Mouse (Mus musculus) hematopoietic multipotent progenitor cell, adult 10-12 weeks (in vitro differentiated cells): ENCODE measurements around the gene Taf11. TPM values are rescaled to one million over a fixed set of nuclear protein-coding genes. Genes with fewer than 3 reads are reported as not detected.

Source experiments
- polyA plus RNA-seq: library from polyadenylated mRNA; stranded (reverse); fragments of >175 nt; gene quantifications from 2 replicates; pipeline ENCODE4 v1.2.3, GENCODE M21; 2012; ENCODE audit warnings: low replicate concordance

Taf11 gene
- polyA plus RNA-seq: 24.7 and 28.5 TPM in 2 replicates

GRCm38 (mm10) chr17:27909622-27910500 lies at the start of gene Taf11:
TSS of gene Taf11 (minus strand) at chr17:27909844.

GRCm38 (mm10) chr17:27908888-27909621 lies 589 bp downstream of the Taf11 start, which contains the start of gene Anks1:
TSS of gene Anks1 (plus strand) at chr17:27909306.

GRCm38 (mm10) chr17:27856265-27856797 lies 53.3 kb downstream of the Taf11 start, which contains the start of gene Uhrf1bp1:
TSS of gene Uhrf1bp1 (plus strand) at chr17:27856441.

Other genes with a start within 250 kb of the Taf11 start
- gene Spdef, start 180.9 kb downstream of the Taf11 start, polyA plus RNA-seq: not detected in 2 replicates
- gene D17Wsu92e, start 89.2 kb downstream of the Taf11 start, polyA plus RNA-seq: 56.6 and 64.9 TPM in 2 replicates
- gene Snrpc, start 71.7 kb downstream of the Taf11 start, polyA plus RNA-seq: 207 and 370 TPM in 2 replicates
- 2.9 and 11.9 TPM in 2 replicates for gene Uhrf1bp1, start 53.4 kb downstream of the Taf11 start, polyA plus RNA-seq
- 18.2 and 33.3 TPM in 2 replicates for gene Anks1, start 538 bp downstream of the Taf11 start, polyA plus RNA-seq
- 2.2 and 4.5 TPM in 2 replicates for gene Tcp11, start 170.8 kb upstream of the Taf11 start, polyA plus RNA-seq
- 0.15 and 0.20 TPM in 2 replicates for gene Scube3, start 232.3 kb upstream of the Taf11 start, polyA plus RNA-seq